Mouse (Mus musculus): ENCODE measurements around the gene Olfr26. TPM values are rescaled to one million over a fixed set of nuclear protein-coding genes. Genes with fewer than 3 reads are reported as not detected.
"Not testable (repeated sequence)": the region's sequence is repeated elsewhere in the genome, so short reads cannot be mapped to it uniquely, and the experiment has no call there.

Olfr26 gene
- not detected in 2 replicates for total RNA-seq (2015; ENCODE audit: low replicate concordance)
- not detected in 2 replicates for total RNA-seq (2017; ENCODE audit: low replicate concordance)

DNA sequence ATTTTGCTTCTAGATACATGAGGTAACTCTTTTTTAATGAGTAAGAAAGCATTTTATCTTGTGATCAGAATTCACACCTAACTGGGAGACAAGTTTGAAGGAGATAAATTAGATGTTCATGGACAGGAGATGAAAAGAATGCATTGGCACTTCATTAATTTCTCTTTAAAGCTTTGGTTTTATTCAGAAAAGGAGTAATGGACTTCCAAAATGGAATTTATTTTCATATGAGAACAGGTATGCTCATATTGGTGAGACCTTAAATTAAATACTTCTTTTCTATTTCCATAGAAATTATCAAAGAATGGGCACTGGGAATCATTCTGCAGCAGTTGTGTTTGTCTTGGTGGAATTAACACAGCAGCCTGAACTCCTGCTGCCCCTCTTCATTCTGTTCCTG is at the start of gene Olfr26:
Gene Olfr26, plus strand, starts transcription at position 301 of the 400 bp plus-strand sequence.
- ATAC-seq (replicated peaks; ENCODE audit: low FRiP score, poor library complexity, severe bottlenecking): no peak

DNA sequence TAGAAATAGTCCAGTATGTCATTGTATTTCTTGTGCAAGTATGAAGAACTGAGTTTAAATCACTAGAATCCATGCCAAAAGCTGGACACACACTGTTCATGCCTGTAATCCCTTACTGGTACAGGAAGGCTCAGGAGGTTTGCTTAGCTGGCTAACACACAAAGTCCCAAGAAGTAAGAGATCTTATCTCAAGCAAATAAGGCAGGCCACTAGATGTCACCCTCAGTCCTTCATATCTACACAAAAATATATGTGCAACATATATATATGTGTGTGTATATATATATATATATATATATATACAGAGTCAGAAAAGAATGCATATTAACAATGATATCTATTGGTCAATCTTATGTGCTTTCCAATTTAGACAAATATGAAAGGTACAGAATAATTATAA is 49.2 kb upstream of the Olfr26 start:
- no peak for ATAC-seq (replicated peaks; ENCODE audit: low FRiP score, poor library complexity, severe bottlenecking)

DNA sequence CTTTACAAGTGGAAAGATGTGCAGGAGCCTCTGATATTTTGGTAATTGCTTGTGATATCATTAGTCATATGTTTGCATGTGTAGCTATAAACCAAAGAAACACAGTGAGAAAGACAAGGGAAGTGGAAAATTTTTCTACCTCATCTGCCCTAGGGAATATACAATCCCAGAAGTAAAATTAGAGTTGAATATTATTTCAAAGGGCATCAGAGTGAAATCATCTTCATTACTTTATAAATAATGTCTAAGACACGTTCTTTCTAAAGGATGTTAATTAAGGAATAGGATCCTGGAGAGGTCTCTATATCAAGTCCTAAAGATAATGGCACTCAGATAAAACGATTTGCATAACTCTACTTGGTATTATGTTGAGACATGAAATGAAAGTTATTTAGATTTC is 40.5 kb upstream of the Olfr26 start, which contains the start of gene Olfr922:
Gene Olfr922, plus strand, starts transcription at position 301 of the 400 bp plus-strand sequence.
- no peak for ATAC-seq (replicated peaks; ENCODE audit: low FRiP score, poor library complexity, severe bottlenecking)

DNA sequence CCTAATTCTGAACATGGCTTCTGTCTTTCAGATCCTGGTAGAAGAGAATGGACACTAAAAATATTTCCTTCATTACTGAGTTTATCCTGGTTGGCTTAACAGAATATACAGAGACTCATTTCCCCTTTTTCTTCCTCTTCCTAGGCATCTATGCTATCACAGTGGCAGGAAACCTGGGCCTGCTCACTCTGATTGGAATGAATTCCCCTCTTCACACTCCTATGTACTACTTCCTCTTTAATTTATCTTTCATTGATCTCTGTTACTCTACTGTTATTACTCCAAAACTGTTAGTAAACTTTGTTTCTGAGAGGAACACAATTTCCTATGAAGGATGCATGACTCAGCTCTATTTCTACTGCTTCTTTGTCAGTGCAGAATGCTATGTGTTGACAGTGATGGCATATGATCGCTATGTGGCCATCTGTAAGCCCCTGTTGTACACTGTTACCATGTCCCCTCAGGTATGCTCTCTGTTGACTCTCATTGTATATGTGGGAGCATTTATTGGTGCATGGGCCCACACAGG is 39.3 kb upstream of the Olfr26 start:
- ATAC-seq (replicated peaks; ENCODE audit: low FRiP score, poor library complexity, severe bottlenecking): no peak

DNA sequence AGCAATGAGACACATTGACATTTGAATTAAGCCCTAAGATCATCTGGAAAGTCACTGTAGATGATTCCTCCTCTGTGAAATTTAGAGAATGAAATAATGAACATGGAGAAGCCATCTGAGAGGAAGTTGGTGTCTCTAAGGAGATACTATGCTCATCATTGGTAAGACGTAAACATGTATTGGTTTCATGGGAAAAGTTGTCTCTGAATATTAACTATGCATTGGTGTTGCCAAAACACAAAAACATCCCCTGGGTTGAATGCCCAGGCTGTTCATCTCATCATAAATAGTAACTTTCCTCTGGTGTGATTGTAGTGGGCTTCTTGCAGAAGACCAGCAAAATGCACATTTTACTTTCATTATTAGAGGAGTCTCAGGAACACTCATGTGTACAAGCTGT is 28.6 kb upstream of the Olfr26 start, which contains the start of gene Olfr923:
Gene Olfr923, plus strand, starts transcription at position 301 of the 400 bp plus-strand sequence.
- no peak for ATAC-seq (replicated peaks; ENCODE audit: low FRiP score, poor library complexity, severe bottlenecking)

DNA sequence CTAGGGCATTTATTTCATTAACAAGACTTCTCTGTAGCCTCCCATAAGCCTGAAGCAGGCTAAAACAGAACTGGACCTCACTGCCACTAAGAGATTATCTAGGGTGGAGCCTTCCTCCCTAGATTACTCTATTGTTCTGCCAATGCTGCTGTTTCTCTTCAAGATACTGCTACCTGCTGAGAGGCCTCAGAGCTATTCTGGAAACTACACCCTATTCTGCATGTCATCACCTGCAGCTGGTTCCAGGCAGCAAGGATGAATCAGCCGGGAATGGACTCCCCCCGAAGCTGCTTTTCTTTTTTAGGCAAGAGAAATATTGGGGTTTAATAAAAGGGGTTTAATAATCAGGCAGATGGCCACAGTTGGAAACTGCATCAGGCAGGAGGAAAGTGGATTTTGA is 21.8 kb upstream of the Olfr26 start:
- ATAC-seq (replicated peaks; ENCODE audit: low FRiP score, poor library complexity, severe bottlenecking): no peak

DNA sequence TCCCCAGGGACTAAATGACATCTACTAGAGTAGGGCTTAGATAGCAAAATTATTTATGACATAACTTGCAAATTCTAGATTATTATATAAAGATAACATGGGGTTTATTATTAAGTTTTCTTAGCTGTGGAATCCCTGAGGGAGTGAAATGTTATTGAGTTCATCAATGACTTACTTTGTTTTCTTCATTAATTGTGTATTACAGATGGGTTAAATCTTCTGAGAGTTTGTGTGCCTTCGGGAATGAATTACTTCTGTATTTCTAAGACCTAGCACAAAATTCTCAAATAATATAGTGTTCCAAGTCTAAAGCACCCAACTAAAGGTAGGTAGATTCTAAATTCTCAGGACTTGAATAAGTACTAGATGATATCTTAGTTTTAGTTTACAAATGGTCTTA is 10.7 kb upstream of the Olfr26 start, which contains the start of gene Olfr924:
Gene Olfr924, plus strand, starts transcription at position 301 of the 400 bp plus-strand sequence.
- no peak for ATAC-seq (replicated peaks; ENCODE audit: low FRiP score, poor library complexity, severe bottlenecking)

DNA sequence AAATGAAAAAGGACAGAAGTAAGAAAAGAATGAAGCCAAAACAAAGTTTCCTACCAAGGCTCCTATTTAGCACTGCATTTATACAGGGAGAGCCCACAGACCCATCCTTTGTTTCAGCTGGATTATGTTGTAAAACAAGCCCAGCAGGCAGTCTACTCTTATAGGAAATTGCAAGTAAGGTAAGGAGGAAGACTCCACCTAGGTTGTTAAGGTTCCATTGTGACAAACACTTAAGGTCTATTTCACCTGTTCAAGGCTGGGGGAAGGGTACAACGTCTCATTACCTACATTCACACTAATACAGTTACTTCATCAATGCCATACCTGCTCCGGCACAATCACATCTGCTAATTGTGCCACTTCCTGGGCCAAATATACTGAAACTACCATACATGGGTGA is 20.0 kb downstream of the Olfr26 start:
- ATAC-seq (replicated peaks; ENCODE audit: low FRiP score, poor library complexity, severe bottlenecking): not testable (repeated sequence)

DNA sequence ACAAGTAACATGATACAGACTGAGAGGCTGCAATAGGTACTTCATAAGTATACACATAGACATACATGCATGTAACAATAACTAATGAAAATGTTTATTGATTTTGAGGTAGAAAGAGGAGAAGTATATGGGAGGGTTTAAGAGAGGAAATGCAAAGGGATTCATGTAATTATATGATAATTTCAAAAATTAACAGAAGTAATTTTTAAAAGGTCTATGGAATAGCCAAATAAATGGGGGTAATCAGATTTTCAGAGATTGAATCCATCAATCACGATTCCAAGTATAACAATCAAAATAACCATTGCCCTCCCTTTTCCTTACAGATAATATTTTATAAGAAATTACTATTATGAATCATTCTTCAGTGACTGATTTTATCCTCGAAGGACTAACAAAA is 22.0 kb downstream of the Olfr26 start, which contains the start of gene Olfr926:
Gene Olfr926, plus strand, starts transcription at position 301 of the 400 bp plus-strand sequence.
- no peak for ATAC-seq (replicated peaks; ENCODE audit: low FRiP score, poor library complexity, severe bottlenecking)

Other genes starting within 250 kb of the Olfr26 start
- not detected in 2 replicates for gene Olfr914, start 250.0 kb upstream of the Olfr26 start, total RNA-seq (2015; ENCODE audit: low replicate concordance)
- not detected in 2 replicates for gene Olfr914, start 250.0 kb upstream of the Olfr26 start, total RNA-seq (2017; ENCODE audit: low replicate concordance)
- gene Olfr916, start 195.2 kb upstream of the Olfr26 start, total RNA-seq (2015; ENCODE audit: low replicate concordance): not detected in 2 replicates
- gene Olfr916, start 195.2 kb upstream of the Olfr26 start, total RNA-seq (2017; ENCODE audit: low replicate concordance): not detected in 2 replicates
- not detected in 2 replicates for gene Olfr917, start 189.2 kb upstream of the Olfr26 start, total RNA-seq (2015; ENCODE audit: low replicate concordance)
- not detected in 2 replicates for gene Olfr917, start 189.2 kb upstream of the Olfr26 start, total RNA-seq (2017; ENCODE audit: low replicate concordance)
- gene Olfr918, start 180.5 kb upstream of the Olfr26 start, total RNA-seq (2015; ENCODE audit: low replicate concordance): not detected in 2 replicates
- gene Olfr918, start 180.5 kb upstream of the Olfr26 start, total RNA-seq (2017; ENCODE audit: low replicate concordance): not detected in 2 replicates
- gene Olfr919, start 151.4 kb upstream of the Olfr26 start, total RNA-seq (2015; ENCODE audit: low replicate concordance): not detected in 2 replicates
- not detected in 2 replicates for gene Olfr919, start 151.4 kb upstream of the Olfr26 start, total RNA-seq (2017; ENCODE audit: low replicate concordance)
- 5.4 and 8.8 TPM in 2 replicates for gene Vwa5a, start 136.8 kb upstream of the Olfr26 start, total RNA-seq (2015; ENCODE audit: low replicate concordance)
- 3.9 and 5.1 TPM in 2 replicates for gene Vwa5a, start 136.8 kb upstream of the Olfr26 start, total RNA-seq (2017; ENCODE audit: low replicate concordance)
- gene Olfr920, start 102.8 kb upstream of the Olfr26 start, total RNA-seq (2015; ENCODE audit: low replicate concordance): not detected in 2 replicates
- gene Olfr920, start 102.8 kb upstream of the Olfr26 start, total RNA-seq (2017; ENCODE audit: low replicate concordance): 0.26 TPM in 1 of 2 replicates, not detected in the other
- not detected in 2 replicates for gene Olfr921, start 82.0 kb upstream of the Olfr26 start, total RNA-seq (2015; ENCODE audit: low replicate concordance)
- not detected in 2 replicates for gene Olfr921, start 82.0 kb upstream of the Olfr26 start, total RNA-seq (2017; ENCODE audit: low replicate concordance)
- gene Olfr922, start 40.4 kb upstream of the Olfr26 start, total RNA-seq (2015; ENCODE audit: low replicate concordance): not detected in 2 replicates
- not detected in 2 replicates for gene Olfr922, start 40.4 kb upstream of the Olfr26 start, total RNA-seq (2017; ENCODE audit: low replicate concordance)
- gene Olfr923, start 28.5 kb upstream of the Olfr26 start, total RNA-seq (2015; ENCODE audit: low replicate concordance): not detected in 2 replicates
- gene Olfr923, start 28.5 kb upstream of the Olfr26 start, total RNA-seq (2017; ENCODE audit: low replicate concordance): not detected in 2 replicates
- gene Olfr924, start 10.6 kb upstream of the Olfr26 start, total RNA-seq (2015; ENCODE audit: low replicate concordance): not detected in 2 replicates
- not detected in 2 replicates for gene Olfr924, start 10.6 kb upstream of the Olfr26 start, total RNA-seq (2017; ENCODE audit: low replicate concordance)
- gene Olfr926, start 22.1 kb downstream of the Olfr26 start, total RNA-seq (2015; ENCODE audit: low replicate concordance): not detected in 2 replicates
- not detected in 2 replicates for gene Olfr926, start 22.1 kb downstream of the Olfr26 start, total RNA-seq (2017; ENCODE audit: low replicate concordance)
- not detected in 2 replicates for gene Olfr930, start 74.7 kb downstream of the Olfr26 start, total RNA-seq (2015; ENCODE audit: low replicate concordance)
- gene Olfr930, start 74.7 kb downstream of the Olfr26 start, total RNA-seq (2017; ENCODE audit: low replicate concordance): not detected in 2 replicates
- not detected in 2 replicates for gene Olfr933, start 117.3 kb downstream of the Olfr26 start, total RNA-seq (2015; ENCODE audit: low replicate concordance)
- not detected in 2 replicates for gene Olfr933, start 117.3 kb downstream of the Olfr26 start, total RNA-seq (2017; ENCODE audit: low replicate concordance)
- not detected in 2 replicates for gene Olfr934, start 133.3 kb downstream of the Olfr26 start, total RNA-seq (2015; ENCODE audit: low replicate concordance)
- gene Olfr934, start 133.3 kb downstream of the Olfr26 start, total RNA-seq (2017; ENCODE audit: low replicate concordance): not detected in 2 replicates
- not detected in 2 replicates for gene Olfr935, start 144.6 kb downstream of the Olfr26 start, total RNA-seq (2015; ENCODE audit: low replicate concordance)
- gene Olfr935, start 144.6 kb downstream of the Olfr26 start, total RNA-seq (2017; ENCODE audit: low replicate concordance): not detected in 2 replicates
- not detected in 2 replicates for gene Olfr146, start 168.3 kb downstream of the Olfr26 start, total RNA-seq (2015; ENCODE audit: low replicate concordance)
- gene Olfr146, start 168.3 kb downstream of the Olfr26 start, total RNA-seq (2017; ENCODE audit: low replicate concordance): not detected in 2 replicates
- not detected in 2 replicates for gene Olfr937, start 209.9 kb downstream of the Olfr26 start, total RNA-seq (2015; ENCODE audit: low replicate concordance)
- not detected in 2 replicates for gene Olfr937, start 209.9 kb downstream of the Olfr26 start, total RNA-seq (2017; ENCODE audit: low replicate concordance)
- not detected in 2 replicates for gene Olfr938, start 223.8 kb downstream of the Olfr26 start, total RNA-seq (2015; ENCODE audit: low replicate concordance)
- not detected in 2 replicates for gene Olfr938, start 223.8 kb downstream of the Olfr26 start, total RNA-seq (2017; ENCODE audit: low replicate concordance)